Mouse (Mus musculus): ENCODE measurements around the gene Paxx. TPM values are rescaled to one million over a fixed set of nuclear protein-coding genes. Genes with fewer than 3 reads are reported as not detected.
"Not testable (repeated sequence)": the region's sequence is repeated elsewhere in the genome, so short reads cannot be mapped to it uniquely, and the experiment has no call there.

The Paxx gene
- polyA plus RNA-seq, 1 experiment: 196 TPM

DNA sequence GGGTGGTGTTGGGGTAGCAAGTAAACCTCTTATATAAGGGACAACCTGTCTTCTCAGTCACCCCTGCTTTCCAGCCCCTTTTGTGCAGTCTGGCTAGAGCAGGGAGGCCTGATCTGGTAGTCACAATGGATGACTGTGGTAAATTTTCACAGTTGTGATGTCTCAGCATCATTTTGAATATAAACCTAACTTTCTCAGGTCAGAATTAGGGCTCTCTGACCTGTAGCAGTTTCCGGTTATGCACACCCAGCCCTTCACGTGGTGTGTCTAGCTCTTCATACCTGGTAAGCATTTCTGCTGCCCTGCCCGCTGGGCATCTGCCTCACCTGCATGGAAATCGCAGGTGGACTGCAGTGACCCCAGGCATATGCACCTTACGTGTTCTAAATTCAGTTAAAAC, 33.6 kb downstream of the Paxx start:
- TF ChIP-seq CTCF (IDR thresholded peaks at IDR 0.05; ENCODE audit: borderline replicate concordance, insufficient read depth, low read depth, low read length) (no peak), POLR2A (IDR thresholded peaks at IDR 0.05; ENCODE audit: borderline replicate concordance, insufficient read depth, low read length) (no peak)
- no peak for DNase-seq
- Histone ChIP-seq H3K4me1 (ENCODE audit: control insufficient read depth, insufficient read depth, low read length) (peaks cover 59% of the 10 kb centered on the region), H3K27ac (ENCODE audit: insufficient read depth, low read length) (no peak overlapping the region), H3K4me3 (replicated peaks; ENCODE audit: insufficient read depth, low read depth, low read length) (no peak overlapping the region), H3K27me3 (ENCODE audit: control insufficient read depth, insufficient read depth, low read length) (no peaks in the 10 kb centered on the region)
- 90% methylated on average over 5 of the region's 5 CpGs for WGBS

DNA sequence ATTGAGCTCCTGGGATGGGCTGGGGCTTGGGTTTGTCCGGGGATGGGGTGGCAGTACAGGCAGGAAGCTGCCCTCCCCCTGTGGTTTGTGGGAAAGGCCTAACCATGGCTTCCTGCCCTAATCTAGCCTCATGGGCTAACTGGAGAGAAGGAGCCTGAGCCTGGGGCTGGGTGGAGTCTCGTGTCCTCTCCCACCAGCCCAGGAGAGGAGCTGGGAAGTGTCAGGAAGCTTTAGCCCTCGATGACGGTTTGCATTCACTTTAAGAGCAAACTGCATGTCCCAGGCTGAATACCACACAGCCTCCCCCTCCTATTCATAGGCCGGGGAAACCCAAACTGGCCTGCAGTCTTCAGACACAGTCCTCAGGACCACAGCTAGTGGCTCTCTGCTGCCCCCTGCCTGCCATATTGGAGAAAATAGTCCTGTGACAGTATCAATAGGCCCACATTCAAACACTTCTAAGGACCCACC, 34.1 kb downstream of the Paxx start:
- Histone ChIP-seq H3K27me3 (ENCODE audit: control insufficient read depth, insufficient read depth, low read length) (no peaks in the 10 kb centered on the region), H3K4me3 (replicated peaks; ENCODE audit: insufficient read depth, low read depth, low read length) (no peak overlapping the region), H3K27ac (ENCODE audit: insufficient read depth, low read length) (no peak overlapping the region), H3K4me1 (ENCODE audit: control insufficient read depth, insufficient read depth, low read length) (peaks cover 56% of the 10 kb centered on the region)
- WGBS: 30% methylated on average over 5 of the region's 5 CpGs
- TF ChIP-seq CTCF (IDR thresholded peaks at IDR 0.05; ENCODE audit: borderline replicate concordance, insufficient read depth, low read depth, low read length) (peak; percentile 87), POLR2A (IDR thresholded peaks at IDR 0.05; ENCODE audit: borderline replicate concordance, insufficient read depth, low read length) (no peak)
- DNase-seq: peak; percentile 77 to 82

DNA sequence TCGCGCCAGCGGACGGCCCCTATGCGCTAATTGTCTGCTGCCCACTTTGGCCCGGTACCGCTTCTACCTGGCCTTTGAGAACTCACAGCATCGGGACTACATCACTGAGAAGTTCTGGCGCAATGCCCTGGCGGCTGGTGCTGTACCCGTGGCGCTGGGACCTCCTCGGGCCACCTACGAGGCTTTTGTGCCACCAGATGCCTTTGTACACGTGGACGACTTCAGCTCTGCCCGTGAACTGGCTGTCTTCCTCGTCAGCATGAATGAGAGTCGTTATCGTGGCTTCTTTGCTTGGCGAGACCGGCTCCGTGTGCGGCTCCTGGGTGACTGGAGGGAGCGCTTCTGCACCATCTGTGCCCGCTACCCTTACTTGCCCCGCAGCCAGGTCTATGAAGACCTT, 35.4 kb downstream of the Paxx start:
- Histone ChIP-seq H3K27me3 (ENCODE audit: control insufficient read depth, insufficient read depth, low read length) (no peaks in the 10 kb centered on the region), H3K4me3 (replicated peaks; ENCODE audit: insufficient read depth, low read depth, low read length) (no peak overlapping the region), H3K27ac (ENCODE audit: insufficient read depth, low read length) (0 out of 2 replicates have a peak overlapping the region, but pooled peaks have one; percentile 15), H3K4me1 (ENCODE audit: control insufficient read depth, insufficient read depth, low read length) (peaks cover 43% of the 10 kb centered on the region)
- DNase-seq: peak in 1 of 2 experiments; percentile 58
- no peak for TF ChIP-seq CTCF (IDR thresholded peaks at IDR 0.05; ENCODE audit: borderline replicate concordance, insufficient read depth, low read depth, low read length)
- no peak for TF ChIP-seq POLR2A (IDR thresholded peaks at IDR 0.05; ENCODE audit: borderline replicate concordance, insufficient read depth, low read length)
- WGBS: 31% methylated on average over 27 of the region's 27 CpGs

DNA sequence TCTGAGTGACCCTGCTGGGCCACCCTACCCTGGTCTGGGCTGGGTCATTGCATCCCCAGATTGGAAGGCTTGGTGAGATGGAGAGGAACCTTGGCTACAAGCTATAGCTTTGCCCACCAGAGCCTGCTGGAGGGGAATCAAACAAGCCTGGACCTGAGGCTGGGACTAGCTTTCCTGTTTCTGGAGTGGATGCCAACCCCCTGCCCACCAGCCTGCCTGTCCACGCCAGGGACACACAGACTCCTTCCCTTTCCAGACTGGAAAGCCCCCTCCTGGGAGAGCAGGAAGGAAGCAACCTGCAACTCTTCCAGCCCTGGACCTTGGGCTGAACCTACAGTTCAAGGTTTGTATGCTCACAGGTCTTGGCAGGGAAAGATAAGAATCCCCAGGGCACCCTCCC, 37.3 kb downstream of the Paxx start:
- Histone ChIP-seq H3K4me3 (replicated peaks; ENCODE audit: insufficient read depth, low read depth, low read length) (no peak overlapping the region), H3K27me3 (ENCODE audit: control insufficient read depth, insufficient read depth, low read length) (no peaks in the 10 kb centered on the region), H3K4me1 (ENCODE audit: control insufficient read depth, insufficient read depth, low read length) (peaks cover 37% of the 10 kb centered on the region), H3K27ac (ENCODE audit: insufficient read depth, low read length) (no peak overlapping the region)
- WGBS: 35% methylated on average over 1 of the region's 1 CpGs
- no peak for TF ChIP-seq CTCF (IDR thresholded peaks at IDR 0.05; ENCODE audit: borderline replicate concordance, insufficient read depth, low read depth, low read length)
- no peak for TF ChIP-seq POLR2A (IDR thresholded peaks at IDR 0.05; ENCODE audit: borderline replicate concordance, insufficient read depth, low read length)
- no peak for DNase-seq

DNA sequence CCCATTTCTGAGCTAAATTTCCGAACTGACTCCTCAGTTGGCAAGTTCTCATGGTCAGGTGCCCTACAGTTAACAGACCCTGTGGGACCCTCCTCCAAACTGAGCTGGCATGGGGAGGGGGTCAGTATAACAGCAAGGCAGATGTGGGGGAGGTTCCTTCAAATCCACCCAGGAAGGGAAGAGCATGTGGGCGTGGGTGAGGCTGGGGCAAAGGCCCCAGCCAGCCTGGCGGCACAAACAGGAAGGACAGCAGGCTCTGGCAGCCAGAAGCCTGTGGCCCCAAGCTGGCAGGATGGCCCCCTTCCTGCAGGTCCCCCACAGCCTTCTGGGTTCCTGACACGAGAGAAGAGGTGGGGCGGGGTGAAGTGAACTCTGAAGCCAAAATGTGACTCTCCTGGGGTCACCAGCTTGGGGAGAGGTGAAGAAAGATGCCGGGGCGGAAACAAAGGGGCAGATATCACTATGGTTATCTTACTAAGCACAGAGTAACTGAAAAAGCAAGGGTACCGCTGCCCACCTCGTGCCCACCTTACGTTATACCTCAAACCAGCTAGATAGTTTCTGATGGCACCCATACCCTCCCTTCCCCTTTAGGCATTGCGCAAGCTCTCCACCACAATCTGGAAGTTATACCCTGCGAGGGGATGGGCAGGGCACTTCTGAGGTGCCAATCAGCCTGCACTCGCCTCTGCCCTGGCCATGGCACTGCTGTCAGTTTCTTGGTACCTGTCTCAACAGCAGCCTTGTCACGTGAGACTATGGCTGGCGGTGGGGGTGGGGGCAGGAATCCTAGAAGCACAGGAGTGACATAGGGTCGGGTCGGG, 38.1 kb downstream of the Paxx start, which contains the start of gene Fut7:
Fut7 (plus strand) TSS at position 681 of the 824 bp plus-strand sequence.
- Histone ChIP-seq H3K4me1 (ENCODE audit: control insufficient read depth, insufficient read depth, low read length) (peaks cover 37% of the 10 kb centered on the region), H3K27me3 (ENCODE audit: control insufficient read depth, insufficient read depth, low read length) (no peaks in the 10 kb centered on the region), H3K4me3 (replicated peaks; ENCODE audit: insufficient read depth, low read depth, low read length) (no peak within 1 kb of the TSS), H3K27ac (ENCODE audit: insufficient read depth, low read length) (peak within 1 kb of the TSS; percentile 51; the same call in 1 of the 2 replicates)
- DNase-seq: peak in 1 of 2 experiments; percentile 31
- TF ChIP-seq POLR2A (IDR thresholded peaks at IDR 0.05; ENCODE audit: borderline replicate concordance, insufficient read depth, low read length): no peak
- no peak for TF ChIP-seq CTCF (IDR thresholded peaks at IDR 0.05; ENCODE audit: borderline replicate concordance, insufficient read depth, low read depth, low read length)
- WGBS: 59% methylated on average over 17 of the region's 17 CpGs

DNA sequence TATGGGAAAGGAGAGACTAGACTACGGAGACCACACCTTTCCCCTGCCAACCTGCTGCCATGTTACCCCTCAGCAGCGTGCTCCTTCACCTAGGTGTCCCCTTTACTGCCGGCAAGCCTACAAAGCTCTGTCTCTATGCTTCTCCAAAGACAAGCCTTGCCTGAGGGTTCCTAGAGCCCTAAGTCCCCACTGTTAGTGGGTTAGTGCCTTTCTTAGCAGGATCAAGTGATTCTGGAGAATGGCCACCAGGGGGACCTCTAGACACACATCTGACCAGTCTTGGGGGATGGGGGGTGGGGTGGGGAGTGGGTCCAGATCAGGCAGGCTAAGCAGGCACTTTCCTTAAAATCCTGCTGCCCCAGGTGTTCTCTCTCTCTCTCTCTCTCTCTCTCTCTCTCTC, 39.0 kb downstream of the Paxx start:
- DNase-seq: peak; percentile 57 to 60
- Histone ChIP-seq H3K4me3 (replicated peaks; ENCODE audit: insufficient read depth, low read depth, low read length) (no peak overlapping the region), H3K4me1 (ENCODE audit: control insufficient read depth, insufficient read depth, low read length) (peaks cover 37% of the 10 kb centered on the region), H3K27me3 (ENCODE audit: control insufficient read depth, insufficient read depth, low read length) (no peaks in the 10 kb centered on the region), H3K27ac (ENCODE audit: insufficient read depth, low read length) (no peak overlapping the region)
- 16% methylated on average over 3 of the region's 3 CpGs for WGBS
- TF ChIP-seq CTCF (IDR thresholded peaks at IDR 0.05; ENCODE audit: borderline replicate concordance, insufficient read depth, low read depth, low read length) (peak; percentile 74), POLR2A (IDR thresholded peaks at IDR 0.05; ENCODE audit: borderline replicate concordance, insufficient read depth, low read length) (no peak)

DNA sequence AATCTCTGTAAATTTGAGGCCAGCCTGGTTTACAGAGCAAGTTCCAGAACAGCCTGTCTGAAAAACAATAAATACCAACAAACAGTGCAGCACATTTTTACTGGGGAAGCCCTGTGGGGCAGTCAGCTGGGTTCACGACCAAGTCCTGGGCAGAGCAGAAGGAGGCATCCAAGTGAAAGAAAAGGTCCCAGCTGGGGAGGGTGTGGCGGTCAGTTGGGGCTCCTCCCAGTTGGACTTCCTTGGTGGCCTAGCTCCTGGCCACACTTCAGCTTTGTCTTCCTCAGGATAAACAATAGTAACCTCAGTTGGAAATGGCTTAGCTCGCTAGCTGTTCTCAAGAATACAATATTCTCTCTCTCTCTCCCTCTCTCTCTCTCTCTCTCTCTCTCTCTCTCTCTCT, 43.5 kb downstream of the Paxx start:
- H3K4me3 ChIP-seq (replicated peaks; ENCODE audit: insufficient read depth, low read depth, low read length): no peak overlapping the region
- TF ChIP-seq POLR2A (IDR thresholded peaks at IDR 0.05; ENCODE audit: borderline replicate concordance, insufficient read depth, low read length) (no peak), CTCF (IDR thresholded peaks at IDR 0.05; ENCODE audit: borderline replicate concordance, insufficient read depth, low read depth, low read length) (no peak)
- peak; percentile 19 to 31 for DNase-seq
- peaks cover 4% of the 10 kb centered on the region; the same call in 1 of the 2 replicates for H3K4me1 ChIP-seq (ENCODE audit: control insufficient read depth, insufficient read depth, low read length)
- no peak overlapping the region for H3K27ac ChIP-seq (ENCODE audit: insufficient read depth, low read length)
- 17% methylated on average over 3 of the region's 3 CpGs for WGBS
- no peaks in the 10 kb centered on the region for H3K27me3 ChIP-seq (ENCODE audit: control insufficient read depth, insufficient read depth, low read length)

DNA sequence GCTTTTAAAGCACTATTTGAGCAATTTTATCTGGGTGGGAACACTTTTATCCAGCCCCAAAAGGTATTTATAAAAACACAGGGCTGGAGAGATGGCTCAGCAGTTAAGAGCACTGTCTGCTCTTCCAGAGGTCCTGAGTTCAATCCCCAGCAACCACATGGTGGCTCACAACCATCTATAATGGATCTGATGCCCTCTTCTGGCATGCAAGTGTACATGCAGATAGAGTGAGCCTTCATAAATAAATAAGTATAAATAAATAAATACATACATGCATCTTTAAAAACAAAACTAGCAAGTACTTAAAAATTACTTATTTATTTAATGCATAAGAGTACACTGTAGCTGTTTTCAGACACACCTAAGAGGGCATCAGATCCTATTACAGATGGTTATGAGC, 47.5 kb downstream of the Paxx start:
- DNase-seq; H3K4me3 ChIP-seq (replicated peaks; ENCODE audit: insufficient read depth, low read depth, low read length); H3K27me3 ChIP-seq (ENCODE audit: control insufficient read depth, insufficient read depth, low read length); H3K4me1 ChIP-seq (ENCODE audit: control insufficient read depth, insufficient read depth, low read length); H3K27ac ChIP-seq (ENCODE audit: insufficient read depth, low read length): not testable (repeated sequence)

Data from cerebellum, adult 2 months (tissue).